Mouse (Mus musculus) lung, embryonic 15.5 days (tissue): ENCODE measurements around the gene Tmem231. TPM values are rescaled to one million over a fixed set of nuclear protein-coding genes. Genes with fewer than 3 reads are reported as not detected.
A peak's percentile ranks its signal among the peaks of the same experiment; 100 is the strongest.

Experiments
- ATAC-seq: fragments of 200-750 bp; cut with Nextera tagmentation; 2 replicates; pipeline ENCODE4 v1.8.0; 2017; ENCODE audit warnings: moderate number of reproducible peaks, borderline replicate concordance; ENCODE audit not compliant: low FRiP score, low TSS enrichment; ENCODE audit errors: extremely low read depth
- H3K27ac ChIP-seq: fragments of 300-500 bp; sonication (generic); 2 replicates; pipeline ENCODE4 v1.5.1; 2015; ENCODE audit warnings: moderate library complexity, mild to moderate bottlenecking, inconsistent platforms
- H3K27me3 ChIP-seq: fragments of 300-500 bp; sonication (generic); 2 replicates; pipeline ENCODE4 v1.6.1; 2015; ENCODE audit warnings: inconsistent platforms
- H3K36me3 ChIP-seq: fragments of 300-500 bp; sonication (generic); 2 replicates; pipeline ENCODE4 v1.6.1; 2015; ENCODE audit warnings: inconsistent platforms
- H3K4me1 ChIP-seq: fragments of 300-500 bp; sonication (generic); 2 replicates; pipeline ENCODE4 v1.6.1; 2015; ENCODE audit warnings: inconsistent platforms
- H3K4me2 ChIP-seq: fragments of 300-500 bp; sonication (generic); 2 replicates; pipeline ENCODE4 v1.6.1; 2015; ENCODE audit warnings: inconsistent platforms, mild to moderate bottlenecking, moderate library complexity
- H3K4me3 ChIP-seq: fragments of 300-500 bp; sonication (generic); 2 replicates; pipeline ENCODE4 v1.5.1; 2015; ENCODE audit warnings: mild to moderate bottlenecking, inconsistent platforms
- H3K9ac ChIP-seq: fragments of 300-500 bp; sonication (generic); 2 replicates; pipeline ENCODE4 v1.6.1; 2015; ENCODE audit warnings: inconsistent platforms
- H3K9me3 ChIP-seq: fragments of 300-500 bp; sonication (generic); 2 replicates; pipeline ENCODE4 v1.6.1; 2016; ENCODE audit warnings: inconsistent platforms
- WGBS: fragments of 180-500 bp; shearing (Covaris S2); methylation state at CpG from one replicate; pipeline ENCODE4 v1.1.7; 2015; 5-methylcytosine and 5-hydroxymethylcytosine counted together
- polyA plus RNA-seq: library from polyadenylated mRNA; unstranded; fragments of >200 nt; fragmentation: Nextera tagmentation; extraction: Ambion mirVana; gene quantifications from 2 replicates; pipeline ENCODE4 v1.2.1, GENCODE M21; 2015

Gene Tmem231
- polyA plus RNA-seq = 18.1 and 18.2 TPM in 2 replicates

- Histone ChIP-seq H3K27ac (peak within 1 kb of the TSS; percentile 76), H3K4me3 (peak within 1 kb of the TSS; percentile 81), H3K4me2 (peak within 1 kb of the TSS; percentile 99), H3K27me3 (no peaks in the 10 kb centered on the region), H3K4me1 (peaks cover 23% of the 10 kb centered on the region), H3K9ac (peak within 1 kb of the TSS; percentile 66), H3K36me3 (no peaks in the 10 kb centered on the region), H3K9me3 (no peaks in the 10 kb centered on the region)
- under 1% methylated on average over 49 of the region's 53 CpGs for WGBS
- peak; percentile 99 for ATAC-seq
Observed at GRCm38 (mm10) chr8:111933348-111934076, at the start of gene Tmem231. Gene Tmem231 (minus strand): TSS chr8:111933881.

- no peaks in the 10 kb centered on the region for H3K9me3 ChIP-seq
- H3K9ac ChIP-seq = no peak overlapping the region
- H3K4me1 ChIP-seq = no peaks in the 10 kb centered on the region
- no peak for ATAC-seq
- no peaks in the 10 kb centered on the region for H3K27me3 ChIP-seq
- no peak overlapping the region for H3K4me2 ChIP-seq
- H3K36me3 ChIP-seq = peaks cover 32% of the 10 kb centered on the region
- H3K4me3 ChIP-seq = no peak overlapping the region
- WGBS = 69% methylated on average over 7 of the region's 7 CpGs
- H3K27ac ChIP-seq = no peak overlapping the region
Observed at GRCm38 (mm10) chr8:111982116-111982515, 48.4 kb upstream of the Tmem231 start.

- Histone ChIP-seq H3K9ac (no peak overlapping the region), H3K36me3 (peaks cover 41% of the 10 kb centered on the region), H3K4me3 (no peak overlapping the region), H3K27ac (no peak overlapping the region), H3K4me2 (no peak overlapping the region), H3K27me3 (no peaks in the 10 kb centered on the region), H3K9me3 (no peaks in the 10 kb centered on the region), H3K4me1 (no peaks in the 10 kb centered on the region)
- WGBS = 63% methylated on average over 10 of the region's 10 CpGs
- ATAC-seq = no peak
Observed at GRCm38 (mm10) chr8:111978147-111978546, 44.5 kb upstream of the Tmem231 start.

DNA sequence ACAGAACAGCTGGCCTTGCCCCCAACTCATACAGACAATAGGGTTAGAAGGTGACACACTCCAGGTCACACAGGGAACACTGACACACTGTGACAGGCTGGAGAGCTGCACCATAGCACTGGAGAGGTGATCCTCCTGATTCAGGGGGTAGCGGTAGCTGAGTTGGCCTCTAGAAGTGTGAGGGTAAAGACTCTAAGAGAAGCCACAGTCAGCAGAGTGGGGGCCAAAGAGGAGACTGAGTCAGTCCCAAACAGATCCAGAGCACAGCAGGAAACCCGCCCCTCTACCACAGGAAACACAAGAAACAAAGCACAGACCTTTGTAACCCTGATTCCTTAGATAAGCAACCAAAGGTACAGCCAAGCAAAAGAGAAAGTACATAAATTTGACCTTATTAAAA is 42.6 kb upstream of the Tmem231 start:
- Histone ChIP-seq H3K27ac (no peak overlapping the region), H3K9me3 (no peaks in the 10 kb centered on the region), H3K27me3 (no peaks in the 10 kb centered on the region), H3K9ac (no peak overlapping the region), H3K4me2 (no peak overlapping the region), H3K4me1 (no peaks in the 10 kb centered on the region), H3K36me3 (peaks cover 39% of the 10 kb centered on the region), H3K4me3 (no peak overlapping the region)
- no peak for ATAC-seq
- WGBS = 90% methylated on average over 2 of the region's 2 CpGs

GRCm38 (mm10) chr8:111975706-111976105 is 42.0 kb upstream of the Tmem231 start:
- peaks cover 42% of the 10 kb centered on the region for H3K36me3 ChIP-seq
- H3K27me3 ChIP-seq = no peaks in the 10 kb centered on the region
- H3K4me2 ChIP-seq = no peak overlapping the region
- H3K27ac ChIP-seq = no peak overlapping the region
- ATAC-seq = no peak
- no peak overlapping the region for H3K4me3 ChIP-seq
- H3K9ac ChIP-seq = no peak overlapping the region
- WGBS = 91% methylated on average over 2 of the region's 2 CpGs
- no peaks in the 10 kb centered on the region for H3K4me1 ChIP-seq
- H3K9me3 ChIP-seq = no peaks in the 10 kb centered on the region

- Histone ChIP-seq H3K4me1 (no peaks in the 10 kb centered on the region), H3K36me3 (peaks cover 40% of the 10 kb centered on the region), H3K27ac (no peak overlapping the region), H3K9me3 (no peaks in the 10 kb centered on the region), H3K4me3 (no peak overlapping the region), H3K9ac (no peak overlapping the region), H3K27me3 (no peaks in the 10 kb centered on the region), H3K4me2 (no peak overlapping the region)
- no peak for ATAC-seq
- WGBS = 93% methylated on average over 12 of the region's 12 CpGs
Observed at GRCm38 (mm10) chr8:111974138-111974537, 40.5 kb upstream of the Tmem231 start.

- ATAC-seq = no peak
- no peak overlapping the region for H3K4me2 ChIP-seq
- no peak overlapping the region for H3K4me3 ChIP-seq
- no peaks in the 10 kb centered on the region for H3K9me3 ChIP-seq
- peaks cover 14% of the 10 kb centered on the region for H3K36me3 ChIP-seq
- H3K9ac ChIP-seq = no peak overlapping the region
- H3K4me1 ChIP-seq = no peaks in the 10 kb centered on the region
- no peaks in the 10 kb centered on the region for H3K27me3 ChIP-seq
- 45% methylated on average over 5 of the region's 5 CpGs for WGBS
- H3K27ac ChIP-seq = no peak overlapping the region
Observed at GRCm38 (mm10) chr8:111968991-111969390, 35.3 kb upstream of the Tmem231 start.

DNA sequence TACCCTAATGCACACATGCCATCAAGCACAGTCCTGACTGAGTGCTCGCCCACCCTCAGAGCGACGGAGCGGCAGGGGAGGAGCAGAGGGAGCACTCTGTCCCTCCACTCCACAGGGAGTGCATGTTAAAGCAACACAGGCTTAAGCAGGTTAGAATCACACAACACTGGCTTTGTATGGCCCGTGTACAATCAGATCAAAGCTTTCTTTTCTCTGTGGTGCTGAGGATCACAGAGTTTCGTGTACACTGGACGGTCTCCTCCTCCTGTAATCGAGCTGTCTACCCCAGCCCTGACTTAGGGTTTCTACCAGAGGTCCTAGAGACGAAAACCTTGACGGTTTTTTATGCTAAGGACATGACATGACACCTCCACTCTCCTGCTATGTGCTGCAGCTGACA is 34.9 kb upstream of the Tmem231 start:
- Histone ChIP-seq H3K36me3 (peaks cover 11% of the 10 kb centered on the region), H3K4me3 (no peak overlapping the region), H3K4me2 (no peak overlapping the region), H3K9me3 (no peaks in the 10 kb centered on the region), H3K9ac (no peak overlapping the region), H3K27ac (no peak overlapping the region), H3K4me1 (no peaks in the 10 kb centered on the region), H3K27me3 (no peaks in the 10 kb centered on the region)
- no peak for ATAC-seq
- 83% methylated on average over 10 of the region's 10 CpGs for WGBS

GRCm38 (mm10) chr8:111967246-111967870 is 33.7 kb upstream of the Tmem231 start:
- Histone ChIP-seq H3K9me3 (no peaks in the 10 kb centered on the region), H3K36me3 (peaks cover 6% of the 10 kb centered on the region; the same call in 1 of the 2 replicates), H3K9ac (no peak overlapping the region), H3K27ac (no peak overlapping the region), H3K4me3 (no peak overlapping the region), H3K27me3 (no peaks in the 10 kb centered on the region), H3K4me2 (no peak overlapping the region), H3K4me1 (no peaks in the 10 kb centered on the region)
- 75% methylated on average over 5 of the region's 5 CpGs for WGBS
- no peak for ATAC-seq

DNA sequence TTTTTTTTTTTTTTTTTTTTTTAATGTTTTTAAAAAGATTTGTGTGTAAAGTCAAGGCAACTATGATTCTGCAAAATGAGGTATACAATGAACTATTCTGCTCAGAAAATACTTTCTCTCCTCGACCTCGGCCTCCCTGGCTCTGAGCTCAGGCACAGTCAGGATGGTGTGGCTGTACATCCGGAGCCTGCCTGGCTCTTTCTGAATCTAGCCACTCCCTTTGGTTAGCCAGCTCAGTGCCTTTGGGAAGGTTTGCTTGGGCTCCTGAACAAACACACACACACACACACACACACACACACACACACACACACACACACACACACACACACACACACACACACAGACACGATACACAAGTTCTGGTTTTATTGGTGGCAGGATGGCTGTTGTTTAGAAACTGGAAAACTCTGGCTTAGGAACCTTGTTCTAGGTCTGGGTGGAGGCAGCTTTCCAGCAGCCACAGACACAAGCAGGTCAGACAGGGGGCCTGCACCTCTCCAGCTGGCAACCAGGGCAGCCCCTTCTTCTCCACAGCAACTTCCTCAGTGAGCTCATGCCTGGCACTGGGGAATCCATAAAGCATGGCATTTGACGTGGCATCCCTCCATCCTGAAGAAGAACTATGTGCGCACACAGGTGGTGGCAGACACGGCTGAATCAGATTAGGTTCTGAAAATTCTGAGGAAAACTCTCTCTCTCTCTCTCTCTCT is 31.3 kb upstream of the Tmem231 start:
- 62% methylated on average over 7 of the region's 7 CpGs for WGBS
- Histone ChIP-seq H3K36me3 (no peaks in the 10 kb centered on the region), H3K27me3 (no peaks in the 10 kb centered on the region), H3K27ac (no peak overlapping the region), H3K9me3 (no peaks in the 10 kb centered on the region), H3K9ac (no peak overlapping the region), H3K4me2 (no peak overlapping the region), H3K4me3 (no peak overlapping the region), H3K4me1 (no peaks in the 10 kb centered on the region)
- ATAC-seq = no peak

DNA sequence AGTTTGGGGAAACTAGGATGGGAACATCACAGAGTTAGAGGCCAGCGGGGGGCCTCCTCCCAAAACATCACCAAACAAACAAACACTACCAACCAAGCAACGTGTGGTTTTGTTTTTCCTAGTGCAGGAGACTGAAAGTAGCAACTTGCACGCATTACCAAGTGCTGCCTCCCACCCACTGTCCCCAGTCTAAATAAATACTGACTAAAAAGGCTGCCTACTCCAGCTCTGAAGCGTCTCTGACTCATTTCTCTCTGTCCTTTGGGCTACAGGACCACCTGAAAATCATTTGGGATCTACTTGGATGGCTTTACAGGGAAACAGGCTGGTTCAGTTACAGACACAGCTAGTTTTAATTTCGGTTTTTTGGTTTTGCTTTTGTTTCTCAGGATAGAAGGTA is 30.7 kb upstream of the Tmem231 start:
- H3K9me3 ChIP-seq = no peaks in the 10 kb centered on the region
- no peak overlapping the region for H3K4me3 ChIP-seq
- no peaks in the 10 kb centered on the region for H3K27me3 ChIP-seq
- H3K9ac ChIP-seq = no peak overlapping the region
- H3K27ac ChIP-seq = no peak overlapping the region
- no peaks in the 10 kb centered on the region for H3K4me1 ChIP-seq
- no peak overlapping the region for H3K4me2 ChIP-seq
- H3K36me3 ChIP-seq = no peaks in the 10 kb centered on the region
- no peak for ATAC-seq
- 42% methylated on average over 5 of the region's 5 CpGs for WGBS

GRCm38 (mm10) chr8:111963546-111963945 is 29.9 kb upstream of the Tmem231 start:
- Histone ChIP-seq H3K27me3 (no peaks in the 10 kb centered on the region), H3K9ac (no peak overlapping the region), H3K27ac (no peak overlapping the region), H3K4me3 (no peak overlapping the region), H3K9me3 (no peaks in the 10 kb centered on the region), H3K36me3 (no peaks in the 10 kb centered on the region), H3K4me1 (no peaks in the 10 kb centered on the region), H3K4me2 (no peak overlapping the region)
- 86% methylated on average over 4 of the region's 4 CpGs for WGBS
- no peak for ATAC-seq
